Mouse (Mus musculus): ENCODE measurements around the gene Immp2l.

Immp2l gene

DNA sequence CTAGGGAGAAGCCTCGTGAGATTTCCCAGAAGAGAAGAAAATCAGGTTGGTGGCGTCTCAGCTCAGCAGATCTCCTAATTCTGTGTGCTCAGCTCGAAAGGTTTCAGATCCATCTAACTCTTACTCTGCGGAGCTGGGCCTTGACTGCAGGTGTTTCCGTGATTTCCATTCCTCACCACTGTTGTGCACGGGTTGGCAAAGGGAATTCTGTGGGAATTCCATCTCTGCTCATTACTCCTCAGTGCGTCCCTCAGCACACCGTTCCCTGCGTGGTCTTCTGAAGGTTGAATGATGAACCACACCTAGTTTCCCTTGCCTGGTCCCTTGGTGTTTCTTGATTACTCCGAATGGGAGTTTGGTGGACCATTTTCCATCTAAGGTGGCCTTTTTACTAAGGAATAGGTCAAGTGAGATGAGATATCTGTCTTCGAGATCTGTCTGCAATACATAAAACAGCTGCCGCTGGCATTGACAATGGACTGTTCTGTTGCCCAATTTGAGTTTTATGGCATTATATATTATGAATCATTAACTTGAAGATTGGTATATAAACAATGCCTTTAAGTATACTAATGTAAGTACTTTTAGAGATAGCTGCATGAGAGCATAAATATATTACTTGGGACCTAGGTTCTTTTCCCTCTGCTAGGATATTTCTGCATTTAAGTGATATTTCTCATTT, 23.3 kb downstream of the Immp2l start:
- no peak for DNase-seq (ENCODE audit: low spot score)

GRCm38 (mm10) chr12:41050945-41051344, 27.1 kb downstream of the Immp2l start:
- DNase-seq (ENCODE audit: low spot score), result no peak

DNA sequence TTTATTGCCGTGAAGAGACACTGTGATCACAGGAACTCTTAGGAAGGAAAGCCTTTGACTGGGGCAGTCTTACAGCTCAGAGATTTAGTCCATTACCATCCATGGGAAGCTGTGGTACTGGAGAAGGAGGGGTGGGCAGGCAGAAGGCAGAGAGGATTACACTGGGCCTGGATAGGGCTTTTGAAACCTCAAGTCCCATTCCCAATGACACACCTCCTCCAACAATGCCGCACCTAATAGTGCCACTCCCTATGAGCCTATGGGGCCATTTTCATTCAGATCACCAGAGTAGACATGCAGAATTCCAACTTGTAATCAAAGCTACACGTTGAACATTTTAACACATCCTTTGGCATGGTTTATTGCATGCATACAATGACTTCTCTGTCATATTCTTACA, 29.0 kb downstream of the Immp2l start:
- no peak for DNase-seq (ENCODE audit: low spot score)

GRCm38 (mm10) chr12:41054006-41054791, 30.3 kb downstream of the Immp2l start:
- DNase-seq (ENCODE audit: low spot score), result no peak

- DNase-seq (ENCODE audit: low spot score), result no peak
These were observed 32.1 kb downstream of the Immp2l start for GRCm38 (mm10) chr12:41055941-41056340.

- no peak for DNase-seq (ENCODE audit: low spot score)
These were observed 39.4 kb downstream of the Immp2l start for GRCm38 (mm10) chr12:41063281-41063680.

GRCm38 (mm10) chr12:41081843-41082242, 58.0 kb downstream of the Immp2l start:
- DNase-seq (ENCODE audit: low spot score), result no peak

- DNase-seq (ENCODE audit: low spot score), result no peak
These were observed 60.6 kb downstream of the Immp2l start for GRCm38 (mm10) chr12:41084370-41085089.

DNA sequence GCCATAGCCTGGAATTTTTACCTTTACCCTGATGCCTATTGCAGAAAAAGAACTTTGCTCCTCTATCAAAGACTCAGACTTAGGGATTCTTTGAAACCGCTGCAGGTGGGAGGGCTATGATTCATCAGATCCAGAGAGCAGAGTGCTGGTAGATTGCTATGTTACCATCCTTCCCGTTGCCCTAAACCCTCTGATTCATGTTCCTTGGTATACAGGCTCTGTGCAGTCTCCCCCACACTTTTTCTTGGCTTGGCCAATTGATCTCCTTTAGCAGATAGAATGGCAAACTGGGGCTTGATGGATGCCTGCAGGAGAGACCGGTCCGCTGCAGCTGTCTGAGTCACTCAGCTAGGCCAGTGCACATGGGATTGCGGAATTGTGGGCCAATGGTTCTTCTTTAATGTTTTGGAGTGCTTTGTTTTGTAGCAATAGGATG, 66.1 kb downstream of the Immp2l start:
- no peak for DNase-seq (ENCODE audit: low spot score)

DNA sequence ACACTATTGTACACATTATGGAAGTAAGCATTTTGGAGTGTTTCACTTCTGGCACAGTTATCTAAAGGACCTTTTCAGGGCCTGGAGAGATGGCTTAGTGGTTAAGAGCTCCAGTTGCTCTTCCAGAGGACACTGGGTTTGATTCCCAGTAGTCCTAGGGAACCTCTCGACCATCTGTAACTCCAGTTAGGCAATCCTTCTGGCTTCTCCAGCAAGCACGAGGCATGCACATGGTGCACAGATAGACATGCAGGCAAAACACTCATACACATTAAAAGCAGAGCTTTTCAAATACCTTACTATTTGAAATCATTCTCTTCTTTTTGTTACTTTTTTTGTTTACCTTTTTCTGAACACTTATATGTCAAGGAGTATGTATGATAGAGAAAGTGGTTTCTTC, 66.9 kb downstream of the Immp2l start:
- DNase-seq (ENCODE audit: low spot score), result no peak

- no peak for DNase-seq (ENCODE audit: low spot score)
These were observed 67.4 kb downstream of the Immp2l start for GRCm38 (mm10) chr12:41091316-41091715.

DNA sequence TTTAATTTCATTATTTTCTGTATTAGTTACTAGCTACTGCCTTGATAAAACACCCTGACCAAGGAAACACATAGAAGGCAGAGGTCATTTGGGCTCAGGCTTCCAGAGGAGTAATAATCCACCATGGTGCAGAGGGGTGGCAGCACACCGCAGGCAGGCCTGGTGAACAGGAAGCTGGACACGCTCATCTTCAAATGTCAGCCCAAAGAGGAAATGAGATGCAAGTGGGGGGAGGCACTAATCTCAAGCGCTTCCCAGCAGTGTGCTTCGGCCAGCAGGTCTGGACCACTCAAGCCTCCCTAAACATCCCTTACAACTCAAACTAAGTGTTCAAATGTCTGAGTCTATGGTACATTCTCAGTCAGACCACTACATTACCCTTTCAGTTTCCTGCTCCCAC, 72.2 kb downstream of the Immp2l start:
- DNase-seq (ENCODE audit: low spot score), result no peak

DNA sequence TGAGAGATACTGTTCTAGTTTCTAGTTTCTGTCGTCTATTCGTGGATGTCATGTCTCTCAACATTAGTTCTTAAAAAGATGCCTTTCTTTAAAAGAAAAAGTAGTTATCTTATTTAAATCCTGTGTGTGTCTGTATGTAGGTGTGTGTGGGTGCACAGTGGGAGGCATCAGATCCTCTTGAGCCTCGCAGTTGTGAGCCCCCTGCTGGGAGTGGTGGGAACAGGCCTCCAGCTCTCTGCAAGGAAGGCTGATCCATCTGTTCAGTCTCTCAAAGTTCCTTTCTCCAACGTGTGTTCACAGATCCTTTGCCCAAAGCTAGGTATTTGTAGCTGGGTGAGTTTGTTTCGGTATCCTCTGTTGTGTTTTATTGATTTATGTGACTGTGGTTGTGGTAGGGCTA, 73.5 kb downstream of the Immp2l start:
- no peak for DNase-seq (ENCODE audit: low spot score)

- DNase-seq (ENCODE audit: low spot score), result no peak
These were observed 85.1 kb downstream of the Immp2l start for GRCm38 (mm10) chr12:41109011-41109410.

DNA sequence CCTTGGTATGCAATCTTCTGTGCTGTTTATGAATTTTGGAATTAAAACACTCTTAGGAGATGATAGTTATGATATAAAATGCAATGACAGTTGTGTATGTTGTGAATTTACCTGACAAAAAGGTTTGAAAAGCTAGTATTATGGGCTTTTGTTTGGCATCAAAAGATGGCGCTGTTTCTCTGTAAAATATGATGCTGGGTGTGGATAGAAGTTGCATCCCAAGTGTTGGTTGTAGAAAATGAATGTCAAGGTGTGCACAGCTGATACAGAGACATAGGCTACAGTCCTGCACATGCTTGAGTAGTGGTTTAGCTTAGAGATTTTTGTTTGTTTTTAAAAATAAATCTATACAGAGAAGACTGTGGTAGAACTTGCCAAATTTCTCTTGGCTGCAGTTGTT, 87.6 kb downstream of the Immp2l start:
- peak; percentile 60 for DNase-seq (ENCODE audit: low spot score)

DNA sequence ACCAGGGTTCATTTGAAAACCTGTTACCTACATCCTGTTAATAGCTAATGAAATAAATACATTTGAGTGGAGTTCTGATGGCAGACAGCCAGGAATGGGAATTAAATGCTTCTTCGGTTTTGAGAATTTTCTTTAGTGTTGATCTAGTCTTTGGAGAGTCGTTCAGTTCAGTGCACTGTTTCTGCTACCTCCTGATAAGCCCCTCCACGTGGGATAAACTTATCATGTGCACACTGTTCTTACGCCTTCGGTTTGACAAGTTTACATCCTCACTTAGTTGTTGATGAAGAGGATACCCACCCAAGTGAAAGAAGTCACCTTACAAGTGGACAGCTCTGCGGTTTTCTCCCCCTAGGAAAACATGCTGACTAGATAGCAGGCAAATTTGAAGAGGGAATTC, 88.2 kb downstream of the Immp2l start:
- no peak for DNase-seq (ENCODE audit: low spot score)

- DNase-seq (ENCODE audit: low spot score), result no peak
These were observed 94.5 kb downstream of the Immp2l start for GRCm38 (mm10) chr12:41118358-41118757.

- no peak for DNase-seq (ENCODE audit: low spot score)
These were observed 95.8 kb downstream of the Immp2l start for GRCm38 (mm10) chr12:41119657-41120056.

DNA sequence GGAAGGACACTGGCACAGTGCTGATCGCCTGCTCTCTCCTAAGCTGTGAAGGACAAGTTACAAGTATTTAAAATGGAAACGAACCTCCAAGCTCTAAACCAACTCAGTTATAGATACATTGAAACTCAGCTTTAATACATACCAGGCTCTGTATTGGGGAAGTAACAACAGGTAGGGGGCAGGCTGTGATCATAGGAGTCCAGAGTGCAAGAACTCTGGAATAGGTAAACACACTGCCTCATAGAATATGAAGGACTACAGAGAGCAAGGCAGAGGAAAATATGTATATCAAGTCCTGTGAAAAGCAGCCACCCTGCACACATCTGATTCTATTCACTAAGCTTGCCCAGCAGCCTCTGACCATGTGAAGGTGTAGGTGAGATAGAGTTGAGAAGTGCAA, 99.3 kb downstream of the Immp2l start:
- no peak for DNase-seq (ENCODE audit: low spot score)

DNA sequence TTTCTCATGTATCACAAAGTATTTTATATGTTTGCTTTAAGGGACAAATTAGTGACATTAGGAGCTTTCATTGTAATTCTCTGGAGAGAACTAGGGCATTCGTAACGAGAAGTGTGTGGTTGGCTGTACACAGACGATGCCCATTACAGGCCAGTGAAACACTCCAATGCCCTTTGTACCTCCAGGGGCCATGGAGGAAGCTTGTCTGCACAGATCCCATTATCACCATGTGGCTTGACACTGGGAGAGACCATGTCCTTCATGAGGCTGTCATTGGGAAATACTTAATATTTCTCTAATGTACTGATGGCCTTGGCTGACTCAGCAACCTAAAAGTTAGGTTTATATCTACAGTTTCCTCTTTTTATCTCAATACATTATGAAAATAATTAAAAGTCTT, 111.0 kb downstream of the Immp2l start:
- no peak for DNase-seq (ENCODE audit: low spot score)

- DNase-seq (ENCODE audit: low spot score), result no peak
These were observed 135.7 kb downstream of the Immp2l start for GRCm38 (mm10) chr12:41159543-41159942.

GRCm38 (mm10) chr12:41167802-41168201, 143.9 kb downstream of the Immp2l start:
- DNase-seq (ENCODE audit: low spot score), result no peak

DNA sequence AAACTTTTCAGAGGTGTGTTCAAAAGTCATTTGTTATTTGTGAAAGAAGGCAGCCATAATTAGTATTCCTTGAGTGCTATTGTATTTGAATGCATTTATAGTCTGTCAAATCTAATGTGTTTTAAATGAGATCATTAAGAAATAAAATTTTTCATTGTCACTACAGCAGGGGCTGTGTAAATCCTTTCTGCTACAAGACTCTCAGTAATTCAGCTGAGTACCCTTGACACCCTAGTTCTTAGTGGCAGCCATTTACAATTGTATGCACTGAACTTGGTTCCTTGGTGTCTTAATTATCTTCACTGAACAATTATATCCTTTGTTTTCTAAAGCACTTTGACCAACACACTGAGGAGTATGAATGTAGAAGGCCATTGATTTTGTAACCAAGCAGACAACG, 146.2 kb downstream of the Immp2l start:
- DNase-seq (ENCODE audit: low spot score), result peak; percentile 16
